Mouse (Mus musculus): Measurements from ENCODE around the gene Fn3k. TPM values are rescaled to one million over a fixed set of nuclear protein-coding genes. Genes with fewer than 3 reads are reported as not detected.

Fn3k gene
- total and polyA plus RNA-seq, 3 experiments, result 0.15 to 65.8 (median 3.0) TPM

DNA sequence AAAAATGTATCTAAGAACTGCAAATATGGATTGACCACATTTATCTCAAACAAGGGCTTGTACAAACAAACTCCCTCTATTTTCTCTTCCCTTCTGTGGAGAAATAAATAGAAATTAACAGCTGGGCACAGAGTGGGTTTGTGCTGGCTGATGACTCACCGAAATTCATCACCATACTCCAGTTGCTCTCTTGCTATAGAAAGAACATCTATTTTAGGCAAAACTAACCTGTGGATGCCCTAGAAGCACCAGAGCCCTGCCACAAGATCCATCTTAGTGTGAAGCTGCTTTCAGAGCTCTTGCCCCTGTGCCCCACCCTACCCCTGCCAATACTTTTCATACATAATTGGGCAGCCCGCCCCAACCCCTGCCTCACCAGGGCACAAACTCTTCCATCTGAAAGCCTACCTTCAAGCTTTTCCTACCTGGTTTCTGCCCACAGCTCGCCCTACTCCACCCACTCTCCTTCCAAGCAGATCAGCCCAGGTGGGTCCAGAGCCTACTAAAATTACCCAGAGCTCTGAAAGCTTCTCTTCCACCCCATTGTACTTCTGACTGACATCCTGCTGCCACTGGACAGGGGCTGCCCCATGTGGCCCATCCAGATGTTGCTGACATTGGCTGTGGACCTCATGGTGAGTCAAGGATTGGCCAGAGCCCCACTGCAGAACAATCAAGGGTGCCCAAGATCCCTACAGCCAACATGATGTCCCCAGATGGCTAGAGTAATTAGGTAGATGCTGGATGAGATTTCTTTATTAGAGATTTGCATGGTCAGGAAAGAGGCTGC lies 27.2 kb upstream of the Fn3k start:
- Histone ChIP-seq H3K9me3 (replicated peaks) (no peaks in the 10 kb centered on the region), H3K36me3 (replicated peaks) (no peaks in the 10 kb centered on the region), H3K4me1 (ENCODE audit: insufficient read depth, low read depth, low read length) (no peaks in the 10 kb centered on the region), H3K4me3 (ENCODE audit: low read depth, low read length) (no peak overlapping the region), H3K27me3 (ENCODE audit: insufficient read depth, low read length) (peaks cover 26% of the 10 kb centered on the region)
- TF ChIP-seq CTCF (IDR thresholded peaks at IDR 0.05; ENCODE audit: low read depth, low read length) (no peak), POLR2AphosphoS5 (IDR thresholded peaks at IDR 0.05; ENCODE audit: insufficient replicate concordance, low read depth, low read length) (no peak), GATA1 (IDR thresholded peaks at IDR 0.05; ENCODE audit: borderline replicate concordance, low read length) (no peak)
- DNase-seq (ENCODE audit: low spot score), result no peak
- ATAC-seq (ENCODE audit: extremely low read depth, insufficient number of reproducible peaks, low FRiP score, poor library complexity, severe bottlenecking), result no peak

GRCm38 (mm10) chr11:121414762-121415161 lies 20.0 kb upstream of the Fn3k start:
- Histone ChIP-seq H3K36me3 (replicated peaks) (no peaks in the 10 kb centered on the region), H3K4me3 (ENCODE audit: low read depth, low read length) (no peak overlapping the region), H3K4me1 (ENCODE audit: insufficient read depth, low read depth, low read length) (peaks cover 2% of the 10 kb centered on the region; the same call in 1 of the 2 replicates), H3K9me3 (replicated peaks) (no peaks in the 10 kb centered on the region), H3K27me3 (ENCODE audit: insufficient read depth, low read length) (peaks cover 17% of the 10 kb centered on the region)
- TF ChIP-seq POLR2AphosphoS5 (IDR thresholded peaks at IDR 0.05; ENCODE audit: insufficient replicate concordance, low read depth, low read length) (no peak), GATA2 (IDR thresholded peaks at IDR 0.05; ENCODE audit: borderline replicate concordance, low read depth, low read length) (no peak), TAL1 (conservative IDR thresholded peaks at IDR 0.05; ENCODE audit: low read depth, low read length) (no peak), CTCF (IDR thresholded peaks at IDR 0.05; ENCODE audit: low read depth, low read length) (no peak), GATA1 (IDR thresholded peaks at IDR 0.05; ENCODE audit: borderline replicate concordance, low read length) (no peak)
- DNase-seq (ENCODE audit: low spot score), result no peak
- ATAC-seq (ENCODE audit: extremely low read depth, insufficient number of reproducible peaks, low FRiP score, poor library complexity, severe bottlenecking), result no peak

- TF ChIP-seq CTCF (IDR thresholded peaks at IDR 0.05; ENCODE audit: low read depth, low read length), result no peak
- no peak for TF ChIP-seq GATA1 (IDR thresholded peaks at IDR 0.05; ENCODE audit: borderline replicate concordance, low read length)
- no peak for TF ChIP-seq TAL1 (conservative IDR thresholded peaks at IDR 0.05; ENCODE audit: low read depth, low read length)
- no peak for TF ChIP-seq POLR2AphosphoS5 (IDR thresholded peaks at IDR 0.05; ENCODE audit: insufficient replicate concordance, low read depth, low read length)
- no peak for TF ChIP-seq GATA2 (IDR thresholded peaks at IDR 0.05; ENCODE audit: borderline replicate concordance, low read depth, low read length)
- Histone ChIP-seq H3K4me3 (ENCODE audit: low read depth, low read length) (no peak overlapping the region), H3K27me3 (ENCODE audit: insufficient read depth, low read length) (peaks cover 17% of the 10 kb centered on the region), H3K36me3 (replicated peaks) (no peaks in the 10 kb centered on the region), H3K4me1 (ENCODE audit: insufficient read depth, low read depth, low read length) (peaks cover 2% of the 10 kb centered on the region; the same call in 1 of the 2 replicates), H3K9me3 (replicated peaks) (no peaks in the 10 kb centered on the region)
- ATAC-seq (ENCODE audit: extremely low read depth, insufficient number of reproducible peaks, low FRiP score, poor library complexity, severe bottlenecking) (no peak), DNase-seq (ENCODE audit: low spot score) (no peak)
These were observed 19.4 kb upstream of the Fn3k start for GRCm38 (mm10) chr11:121415351-121415750.

DNA sequence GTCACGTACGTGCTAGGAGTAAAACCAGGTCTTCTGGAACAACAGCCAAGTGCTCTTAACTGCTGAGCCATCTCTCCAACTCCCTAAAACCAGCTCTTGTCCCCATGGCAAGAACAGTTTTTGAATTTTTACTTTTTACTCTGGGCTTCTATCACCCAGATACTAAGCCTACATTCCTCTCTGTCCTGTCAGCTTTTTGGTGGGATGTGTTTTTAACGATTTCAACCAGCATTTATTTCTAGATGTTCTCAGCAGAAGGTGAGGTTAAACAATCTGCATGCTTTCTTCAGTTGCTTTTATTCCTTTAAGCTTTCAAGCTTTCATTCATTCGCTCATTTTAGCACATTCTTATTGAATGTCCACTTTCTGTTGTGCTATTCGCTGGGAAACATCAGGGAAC lies 16.7 kb upstream of the Fn3k start:
- no peak for ATAC-seq (ENCODE audit: extremely low read depth, insufficient number of reproducible peaks, low FRiP score, poor library complexity, severe bottlenecking)
- H3K27me3 ChIP-seq (ENCODE audit: insufficient read depth, low read length), result peaks cover 14% of the 10 kb centered on the region; the same call in 1 of the 2 replicates
- no peaks in the 10 kb centered on the region for H3K9me3 ChIP-seq (replicated peaks)
- DNase-seq (ENCODE audit: low spot score), result no peak
- H3K4me3 ChIP-seq (ENCODE audit: low read depth, low read length), result no peak overlapping the region
- peaks cover 22% of the 10 kb centered on the region for H3K4me1 ChIP-seq (ENCODE audit: insufficient read depth, low read depth, low read length)
- TF ChIP-seq POLR2AphosphoS5 (IDR thresholded peaks at IDR 0.05; ENCODE audit: insufficient replicate concordance, low read depth, low read length), result no peak
- TF ChIP-seq TAL1 (conservative IDR thresholded peaks at IDR 0.05; ENCODE audit: low read depth, low read length), result no peak
- TF ChIP-seq CTCF (IDR thresholded peaks at IDR 0.05; ENCODE audit: low read depth, low read length), result no peak
- no peak for TF ChIP-seq GATA1 (IDR thresholded peaks at IDR 0.05; ENCODE audit: borderline replicate concordance, low read length)
- no peak for TF ChIP-seq GATA2 (IDR thresholded peaks at IDR 0.05; ENCODE audit: borderline replicate concordance, low read depth, low read length)
- no peaks in the 10 kb centered on the region for H3K36me3 ChIP-seq (replicated peaks)

DNA sequence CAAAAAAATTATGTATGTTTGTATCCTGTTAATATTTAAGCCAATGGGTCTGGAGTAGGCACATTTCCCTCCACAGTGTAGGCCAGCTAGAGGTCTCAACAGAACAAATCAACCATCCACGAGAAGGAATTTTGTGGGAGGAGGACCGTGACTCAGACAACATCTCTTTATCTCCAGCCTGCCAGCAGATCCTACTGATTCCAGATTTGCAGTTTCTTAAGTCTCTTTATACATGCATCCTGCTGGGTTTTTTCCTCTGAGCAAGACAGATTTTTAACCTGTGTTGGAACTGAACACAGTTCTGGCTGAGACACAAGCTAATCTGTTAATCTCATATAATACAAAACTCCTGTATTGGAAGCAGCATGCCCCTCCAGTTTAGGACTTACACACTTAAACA lies 15.8 kb upstream of the Fn3k start:
- no peaks in the 10 kb centered on the region for H3K9me3 ChIP-seq (replicated peaks)

DNA sequence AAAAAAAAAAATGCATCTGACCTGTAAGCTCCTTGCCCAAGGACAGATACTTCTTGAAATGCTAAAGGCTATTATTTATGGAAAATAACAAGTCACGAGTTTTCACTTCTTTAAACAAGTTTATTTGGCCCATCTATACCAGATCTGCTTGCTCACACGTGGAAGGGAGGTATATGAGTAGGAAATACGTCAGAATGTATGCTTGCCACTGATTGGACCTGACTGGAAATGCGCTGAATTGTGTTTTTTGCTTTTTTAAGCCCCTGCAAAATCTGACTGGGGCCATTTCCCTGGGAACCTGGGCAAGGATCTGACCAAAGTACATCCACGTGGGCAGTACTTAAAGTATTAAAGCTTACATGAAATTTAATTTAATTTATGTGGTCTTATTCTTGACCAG lies 14.3 kb upstream of the Fn3k start:
- no peaks in the 10 kb centered on the region for H3K27me3 ChIP-seq (ENCODE audit: insufficient read depth, low read length)
- TF ChIP-seq POLR2AphosphoS5 (IDR thresholded peaks at IDR 0.05; ENCODE audit: insufficient replicate concordance, low read depth, low read length) (no peak), TAL1 (conservative IDR thresholded peaks at IDR 0.05; ENCODE audit: low read depth, low read length) (no peak), CTCF (IDR thresholded peaks at IDR 0.05; ENCODE audit: low read depth, low read length) (no peak), GATA1 (IDR thresholded peaks at IDR 0.05; ENCODE audit: borderline replicate concordance, low read length) (no peak)
- DNase-seq (ENCODE audit: low spot score) (no peak), ATAC-seq (ENCODE audit: extremely low read depth, insufficient number of reproducible peaks, low FRiP score, poor library complexity, severe bottlenecking) (no peak)
- peaks cover 21% of the 10 kb centered on the region for H3K4me1 ChIP-seq (ENCODE audit: insufficient read depth, low read depth, low read length)
- H3K36me3 ChIP-seq (replicated peaks), result peaks cover 4% of the 10 kb centered on the region
- H3K4me3 ChIP-seq (ENCODE audit: low read depth, low read length), result no peak overlapping the region
- H3K9me3 ChIP-seq (replicated peaks), result no peaks in the 10 kb centered on the region

More for the DNA sequence above, 15.8 kb upstream of the Fn3k start:
- H3K4me3 ChIP-seq (ENCODE audit: low read depth, low read length), result no peak overlapping the region
- H3K27me3 ChIP-seq (ENCODE audit: insufficient read depth, low read length), result 0 out of 2 replicates have a peak, but pooled peaks cover 10% of the 10 kb centered on the region
- peaks cover 22% of the 10 kb centered on the region for H3K4me1 ChIP-seq (ENCODE audit: insufficient read depth, low read depth, low read length)
- ATAC-seq (ENCODE audit: extremely low read depth, insufficient number of reproducible peaks, low FRiP score, poor library complexity, severe bottlenecking) (no peak), DNase-seq (ENCODE audit: low spot score) (no peak)
- TF ChIP-seq POLR2AphosphoS5 (IDR thresholded peaks at IDR 0.05; ENCODE audit: insufficient replicate concordance, low read depth, low read length) (no peak), CTCF (IDR thresholded peaks at IDR 0.05; ENCODE audit: low read depth, low read length) (no peak), GATA1 (IDR thresholded peaks at IDR 0.05; ENCODE audit: borderline replicate concordance, low read length) (no peak), TAL1 (conservative IDR thresholded peaks at IDR 0.05; ENCODE audit: low read depth, low read length) (no peak), GATA2 (IDR thresholded peaks at IDR 0.05; ENCODE audit: borderline replicate concordance, low read depth, low read length) (no peak)
- no peaks in the 10 kb centered on the region for H3K36me3 ChIP-seq (replicated peaks)

All from G1E (cell line).